Mouse (Mus musculus) kidney, adult 8-10 months (tissue): Measurements from ENCODE around the gene Rspo1.
"Not testable (repeated sequence)": the region's sequence is repeated elsewhere in the genome, so short reads cannot be mapped to it uniquely, and the experiment has no call there.

Source experiments
- DNase-seq, 2 experiments: peaks; one replicate each; pipeline ENCODE4 v3.0.0; 2022

Gene Rspo1

DNA sequence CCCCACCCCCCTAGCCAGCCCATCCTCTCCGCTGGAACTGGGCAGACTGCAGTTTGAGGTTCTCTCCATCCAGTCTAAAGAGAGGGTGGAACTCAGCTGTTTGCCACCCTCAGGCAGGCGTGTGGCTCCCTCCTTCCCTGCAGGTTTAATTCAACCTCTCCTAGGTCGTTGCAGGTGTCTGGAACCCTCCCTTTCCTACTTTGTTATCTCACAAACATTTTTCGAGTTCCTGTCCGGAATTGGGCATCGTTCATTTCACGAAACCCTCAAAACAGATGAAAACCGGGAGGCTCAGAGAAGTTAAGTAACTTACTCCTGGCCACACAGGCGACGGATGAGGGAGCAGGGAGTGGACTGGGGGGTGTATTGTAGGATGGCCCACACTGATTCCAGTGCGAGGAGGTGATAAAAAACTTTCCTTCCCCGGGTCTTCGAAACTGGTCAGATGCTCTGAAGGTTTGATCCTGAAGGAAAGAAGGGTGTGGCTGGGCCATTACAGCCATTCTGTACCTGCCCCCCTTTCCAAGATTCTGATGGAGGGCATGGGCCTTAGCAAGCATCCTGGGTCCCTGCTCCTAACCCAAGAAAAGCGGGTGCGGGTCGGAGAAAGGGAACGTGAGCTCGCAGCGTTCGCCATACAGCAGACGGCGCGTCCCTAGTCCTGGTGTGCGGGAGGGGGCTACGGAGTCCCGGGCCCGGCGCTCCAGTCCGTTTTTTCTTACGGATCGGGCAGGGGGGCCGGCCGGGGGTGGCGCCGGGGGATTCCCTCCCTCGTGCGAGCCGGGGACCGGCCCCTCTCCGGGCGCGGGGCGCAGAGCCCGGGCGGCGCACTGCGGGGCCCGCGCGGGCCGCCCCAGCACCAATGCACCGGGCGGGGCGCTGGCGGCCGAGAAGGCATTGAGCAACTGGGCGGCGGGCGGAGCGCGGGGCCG, at the start of gene Rspo1:
Gene Rspo1 (plus strand): TSS at position 760 of the 932 bp plus-strand sequence.
- no peak for DNase-seq

DNA sequence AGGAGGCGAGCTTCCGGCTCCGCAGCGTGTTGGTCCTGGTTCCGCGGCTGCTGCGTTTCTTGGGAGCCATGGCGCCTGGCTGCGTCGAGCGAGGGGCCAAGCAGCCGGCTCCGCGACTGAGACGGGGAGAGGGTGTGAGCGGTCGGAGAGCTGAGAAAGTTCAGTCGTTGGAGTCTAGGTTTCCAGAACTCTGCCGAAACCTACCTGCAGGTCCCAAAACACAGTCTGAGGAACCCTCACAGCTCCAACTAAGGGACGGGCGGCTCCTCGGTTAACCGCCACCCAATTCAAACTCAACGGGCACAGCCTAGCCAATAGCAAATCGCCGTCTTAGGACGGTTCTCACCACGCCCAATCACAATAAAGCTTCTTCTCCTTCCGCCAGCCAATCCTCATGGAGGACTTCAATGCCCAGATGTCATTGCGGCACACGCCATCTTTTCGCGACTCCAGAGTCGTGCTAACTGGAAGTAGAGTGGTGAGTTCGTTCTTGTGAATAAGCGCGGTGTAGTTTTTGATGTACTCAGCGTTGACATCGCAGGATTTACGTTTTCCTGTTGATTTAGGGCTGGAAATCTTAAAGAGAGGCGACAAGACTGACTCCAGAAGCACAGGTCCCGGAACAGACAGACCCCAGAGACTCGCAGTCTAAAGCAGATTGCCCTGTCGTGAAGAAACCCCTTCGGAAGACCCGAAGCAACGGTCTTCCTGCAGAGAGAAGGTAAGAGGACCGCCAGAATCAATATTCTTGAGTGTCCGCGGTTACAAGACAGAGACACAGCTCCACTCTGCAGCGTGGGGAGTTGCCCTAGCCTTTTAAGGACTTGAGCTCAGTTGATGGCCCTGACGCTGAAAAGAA, 49.4 kb upstream of the Rspo1 start, which contains the start of gene 9930104L06Rik:
Gene 9930104L06Rik (plus strand): TSS at position 436 of the 859 bp plus-strand sequence.
- peak; percentile 96 for DNase-seq

DNA sequence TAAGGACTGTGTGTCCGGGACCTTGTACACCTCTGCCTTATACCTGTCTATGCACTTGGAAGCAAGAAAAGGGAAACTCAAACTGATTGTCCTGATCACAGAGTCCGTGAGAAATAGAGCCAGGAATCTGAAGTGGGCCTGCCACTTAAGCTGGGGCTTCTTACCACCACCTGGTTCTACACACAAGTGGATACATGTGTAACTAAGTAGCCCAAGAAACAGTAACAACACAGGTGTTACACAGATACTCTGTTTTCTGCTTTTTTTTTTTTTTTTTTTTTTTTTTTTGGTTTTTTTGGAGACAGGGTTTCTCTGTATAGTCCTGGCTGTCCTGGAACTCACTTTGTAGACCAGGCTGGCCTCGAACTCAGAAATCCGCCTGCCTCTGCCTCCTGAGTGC, 47.0 kb upstream of the Rspo1 start, which contains the start of gene Cdca8:
Gene Cdca8 (minus strand): TSS at position 101 of the 400 bp plus-strand sequence.
- DNase-seq, result not testable (repeated sequence)

DNA sequence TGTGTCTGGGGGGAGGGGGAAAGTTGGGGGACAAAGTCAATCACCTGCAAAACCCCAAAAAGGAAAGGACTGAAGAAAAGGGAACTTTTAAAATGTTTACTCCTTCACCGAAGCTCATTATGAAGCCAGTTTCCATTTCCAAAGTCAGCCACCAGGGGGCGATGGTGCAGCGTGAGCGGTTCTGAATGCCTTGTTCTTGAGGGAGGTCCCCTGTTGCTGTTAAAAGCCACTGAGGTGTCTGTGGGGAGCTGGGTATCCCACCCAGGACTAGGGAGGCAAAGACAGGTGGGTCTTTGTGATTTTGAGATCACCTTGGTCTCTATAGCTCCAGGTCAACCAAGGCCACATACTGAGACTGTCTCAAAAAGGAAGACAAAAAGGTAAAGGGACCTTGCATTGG, 43.2 kb upstream of the Rspo1 start:
- peak; percentile 26 to 77 for DNase-seq

DNA sequence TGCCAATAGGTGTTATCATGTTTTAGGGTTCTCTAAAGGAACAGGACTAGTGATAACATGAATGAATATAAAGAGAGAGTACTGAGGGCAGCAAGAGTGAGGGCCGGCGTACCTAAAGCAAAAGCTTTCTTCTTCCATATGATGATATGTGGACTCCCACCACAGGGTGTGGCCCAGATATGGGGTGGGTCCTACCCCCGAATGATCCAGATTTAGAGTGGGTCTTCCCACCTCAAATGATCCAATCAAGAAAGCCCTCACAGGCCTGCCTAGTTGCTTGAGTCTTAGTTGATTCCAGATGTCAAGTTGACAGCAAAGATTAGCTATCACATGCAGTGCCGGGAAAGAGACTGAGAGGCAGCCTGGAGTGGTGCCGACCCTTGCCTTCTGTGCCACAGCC, 42.4 kb upstream of the Rspo1 start:
- DNase-seq, result no peak

DNA sequence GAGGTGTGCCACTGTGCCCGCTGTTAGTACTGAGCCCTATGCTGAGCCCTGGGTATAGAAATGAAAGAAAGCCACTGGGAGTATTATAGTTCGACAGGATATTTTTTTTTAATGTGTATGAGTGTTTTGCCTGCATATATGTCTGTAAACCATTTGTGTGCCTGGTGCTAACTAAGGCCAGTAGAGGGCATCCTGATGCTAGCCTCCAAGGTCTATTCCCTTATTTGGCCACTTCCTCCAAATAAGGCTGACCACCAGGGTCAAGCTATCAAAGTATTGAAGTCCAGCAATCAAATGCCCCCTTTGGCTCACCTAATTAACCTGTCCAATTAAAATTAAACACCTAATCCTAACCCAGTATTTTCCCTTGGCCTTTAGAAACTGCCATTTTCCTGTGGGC, 41.3 kb upstream of the Rspo1 start:
- no peak for DNase-seq

DNA sequence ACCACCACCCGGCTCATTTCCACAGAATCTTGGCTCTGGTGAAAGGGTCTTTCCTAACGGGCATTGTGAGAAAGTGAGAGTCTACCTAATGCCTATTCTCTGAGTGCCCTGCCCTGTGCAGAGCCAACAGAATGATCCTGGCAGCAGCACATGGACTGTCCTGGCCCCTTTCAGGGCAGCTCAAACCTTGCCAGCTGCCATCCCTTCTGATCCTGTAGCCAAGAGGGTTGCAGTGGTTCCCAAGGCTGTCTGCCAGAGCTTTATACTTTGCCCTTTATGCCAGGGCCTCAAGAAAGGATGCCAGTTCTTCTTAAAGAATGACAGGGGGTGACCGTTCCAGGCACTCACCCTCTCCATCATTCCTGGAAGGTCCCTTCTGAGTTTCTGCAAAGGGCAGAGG, 36.7 kb upstream of the Rspo1 start:
- no peak for DNase-seq

DNA sequence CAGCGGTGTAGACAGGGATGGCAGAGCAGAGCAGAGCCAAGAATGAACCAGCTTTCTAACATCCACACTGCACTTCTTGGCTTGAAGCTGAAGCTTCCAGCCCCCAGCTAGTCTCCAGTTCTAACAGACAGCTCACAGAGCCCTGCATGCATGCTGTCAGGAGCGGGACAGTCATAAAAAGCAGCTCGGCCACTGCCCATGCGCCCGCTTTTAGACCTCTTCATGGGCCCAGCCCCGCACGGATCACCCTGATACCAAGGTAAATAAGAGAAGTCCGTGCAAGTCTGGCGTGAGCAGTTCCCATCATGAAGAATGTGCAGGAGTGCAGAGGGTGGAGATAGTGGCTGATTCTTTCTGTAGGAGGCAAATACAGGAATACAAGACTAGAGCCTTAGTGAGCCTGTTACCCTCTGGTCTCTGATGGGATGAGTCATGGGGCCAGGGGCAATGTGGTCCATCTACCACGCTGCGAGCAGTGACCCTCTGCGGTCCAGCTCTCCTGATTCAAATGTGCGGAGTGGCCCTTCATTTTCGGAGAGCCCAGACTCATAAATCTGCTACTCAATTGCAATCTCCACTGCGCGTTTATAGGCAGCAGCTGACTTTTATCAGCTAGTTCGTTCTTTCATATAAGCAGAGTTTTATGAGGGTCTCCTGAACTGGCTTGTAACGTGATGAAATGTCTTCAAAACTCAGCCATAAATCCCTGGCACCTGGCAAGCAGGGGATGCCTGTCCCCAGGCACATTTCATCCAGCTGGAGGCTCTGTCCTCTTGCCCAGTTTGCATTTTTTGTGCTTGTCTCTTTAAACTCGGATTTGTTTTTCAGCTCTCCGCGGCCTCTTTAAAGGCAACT, 35.8 kb upstream of the Rspo1 start:
- DNase-seq, result peak in 1 of 2 experiments; percentile 16

DNA sequence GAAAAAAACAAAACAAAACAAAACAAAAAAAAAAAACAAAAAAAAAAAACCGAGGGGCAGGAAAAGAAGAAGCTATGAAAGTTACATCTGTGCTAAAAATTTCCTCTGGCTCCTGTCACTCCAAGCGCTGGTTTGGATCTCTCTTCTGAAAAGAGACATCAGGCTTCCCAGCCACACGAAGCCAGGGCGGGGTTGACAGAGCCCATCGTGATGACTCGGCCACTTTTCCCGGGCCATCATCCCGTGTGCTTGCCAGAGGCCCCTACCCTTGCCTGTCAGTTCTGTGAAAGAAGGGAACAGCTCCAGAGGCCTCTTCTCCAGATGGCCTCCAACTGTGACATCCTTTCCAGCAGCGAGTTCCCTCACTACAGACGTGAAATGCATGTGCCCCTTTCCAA, 35.2 kb upstream of the Rspo1 start:
- DNase-seq, result no peak

DNA sequence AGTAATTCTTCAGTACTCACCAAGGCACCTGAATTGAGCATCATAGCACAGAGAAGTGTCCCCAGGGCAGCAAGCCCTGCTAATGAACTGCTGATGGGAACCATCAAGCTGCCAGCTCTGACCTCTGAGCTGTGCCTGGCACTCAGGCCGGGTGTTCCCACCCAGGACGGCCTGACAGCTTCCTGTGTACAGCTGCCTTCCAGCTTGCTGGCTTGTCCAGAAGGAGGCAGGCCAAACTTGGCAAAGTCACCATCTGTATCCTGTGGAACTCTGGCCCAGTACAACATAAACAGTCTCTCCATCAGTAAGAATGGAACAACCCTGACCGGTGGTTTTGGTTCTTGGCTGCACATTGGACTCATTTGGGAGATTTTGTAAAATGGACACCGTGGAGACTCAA, 32.7 kb upstream of the Rspo1 start:
- DNase-seq, result no peak

DNA sequence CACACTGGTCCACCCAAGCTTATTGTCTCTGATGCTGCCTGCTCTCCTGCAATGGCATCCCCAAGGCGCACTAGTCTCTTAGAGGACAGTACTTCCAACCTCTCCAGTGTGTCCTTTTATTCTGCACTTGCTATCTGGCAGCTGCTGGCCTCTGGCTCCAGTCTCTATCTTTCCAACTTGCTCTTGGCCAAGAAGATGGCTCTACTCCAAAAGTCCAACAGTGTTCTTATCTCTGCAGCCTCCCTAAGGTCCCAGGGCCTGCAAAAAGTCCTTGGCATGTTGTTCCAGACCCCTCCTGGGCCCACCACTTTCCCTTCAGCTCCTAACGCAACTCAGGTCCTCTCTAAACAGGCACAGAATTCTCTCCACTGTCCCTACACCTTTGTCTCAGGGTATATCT, 28.9 kb upstream of the Rspo1 start:
- DNase-seq, result no peak

DNA sequence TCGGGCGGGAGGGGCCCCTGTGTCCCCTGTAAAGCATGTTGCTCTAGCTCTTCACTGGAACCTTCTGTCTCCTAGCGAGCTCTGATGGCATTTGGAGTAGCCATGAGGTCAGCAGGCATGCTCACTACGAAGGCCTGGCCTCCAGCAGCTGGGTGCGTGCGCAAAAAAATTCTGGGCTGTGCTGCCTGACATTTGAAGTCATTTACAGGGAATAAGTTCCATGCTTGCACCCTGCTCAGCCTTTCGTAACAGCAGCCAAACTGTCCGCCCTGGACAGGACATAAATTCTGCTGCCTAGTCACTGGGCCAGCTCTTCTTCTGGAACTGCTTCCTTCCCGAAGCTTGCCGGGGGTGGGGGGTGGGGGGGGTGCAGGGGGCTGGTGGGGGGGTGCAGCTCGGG, 27.2 kb upstream of the Rspo1 start:
- DNase-seq, result peak; percentile 26 to 35

DNA sequence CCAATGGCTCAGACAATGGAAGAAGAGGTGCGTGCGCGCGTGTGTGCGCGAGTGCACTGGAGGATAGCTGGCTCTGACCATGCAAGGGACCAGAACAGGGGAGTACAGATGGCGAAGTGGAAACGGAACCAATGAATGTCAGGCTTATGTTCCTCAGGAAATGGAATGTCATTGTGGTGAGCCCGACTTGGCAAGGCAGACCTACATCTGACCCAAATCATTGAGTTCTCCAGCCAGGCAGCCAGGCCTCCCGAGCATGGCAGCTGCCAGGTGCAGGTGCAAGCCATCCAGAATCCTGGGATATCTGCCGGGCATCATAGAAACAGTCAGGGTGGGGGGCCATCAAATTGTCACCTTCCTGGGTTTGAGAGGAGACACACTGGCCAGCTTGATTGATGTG, 25.3 kb upstream of the Rspo1 start:
- no peak for DNase-seq

DNA sequence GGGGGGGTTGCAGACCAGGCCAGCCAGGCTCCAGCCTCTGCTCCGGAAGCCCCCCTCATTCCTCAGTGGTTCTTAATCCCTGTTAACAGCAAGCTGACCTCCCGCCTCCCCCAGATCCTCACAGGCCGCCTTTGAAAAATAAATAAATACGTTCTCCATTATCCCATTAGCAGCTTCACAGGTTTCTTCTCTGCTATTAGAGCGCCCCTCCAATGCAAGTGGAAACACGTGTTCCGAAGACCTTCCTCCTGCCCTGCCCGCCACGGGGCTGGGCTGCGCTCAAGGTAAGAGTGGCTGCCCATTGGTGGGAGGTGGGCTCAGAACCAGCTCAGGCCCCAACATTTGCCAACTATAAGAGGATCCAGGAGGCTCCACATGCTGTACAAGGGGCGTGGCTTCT, 23.7 kb upstream of the Rspo1 start:
- DNase-seq, result no peak

DNA sequence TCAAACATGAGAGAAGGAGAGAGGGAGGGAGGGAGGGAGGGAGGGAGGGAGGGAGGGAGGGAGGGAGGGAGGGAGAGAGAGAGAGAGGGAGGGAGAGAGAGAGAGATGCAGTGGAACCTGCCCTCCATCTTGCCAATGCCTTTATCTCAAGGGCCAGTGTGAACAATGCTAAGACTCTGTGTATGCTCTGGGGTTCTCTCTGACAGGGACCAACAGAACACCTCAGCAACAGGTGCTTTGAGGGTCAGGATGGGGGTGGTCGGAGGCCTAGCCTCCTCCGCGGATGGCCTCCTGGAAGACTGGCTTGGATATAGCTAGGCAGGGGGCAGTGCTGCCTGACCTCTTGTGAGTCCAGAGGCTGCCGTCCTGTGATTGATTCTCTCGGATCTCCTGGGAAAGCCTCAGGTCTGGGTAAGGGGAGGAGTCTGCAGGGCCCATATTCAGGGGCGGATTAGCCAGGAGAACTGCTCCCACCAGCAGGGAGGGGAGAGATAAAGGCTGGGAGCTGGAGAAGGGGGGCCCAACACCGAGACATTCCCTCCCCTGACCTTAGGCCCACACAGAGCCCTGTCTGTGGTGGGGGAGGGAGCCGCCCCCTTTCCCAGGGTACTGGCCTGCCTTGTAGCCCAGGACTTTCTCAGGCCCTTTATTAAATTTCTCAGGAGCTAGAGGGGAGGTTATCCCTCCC, 21.2 kb upstream of the Rspo1 start:
- DNase-seq, result no peak

DNA sequence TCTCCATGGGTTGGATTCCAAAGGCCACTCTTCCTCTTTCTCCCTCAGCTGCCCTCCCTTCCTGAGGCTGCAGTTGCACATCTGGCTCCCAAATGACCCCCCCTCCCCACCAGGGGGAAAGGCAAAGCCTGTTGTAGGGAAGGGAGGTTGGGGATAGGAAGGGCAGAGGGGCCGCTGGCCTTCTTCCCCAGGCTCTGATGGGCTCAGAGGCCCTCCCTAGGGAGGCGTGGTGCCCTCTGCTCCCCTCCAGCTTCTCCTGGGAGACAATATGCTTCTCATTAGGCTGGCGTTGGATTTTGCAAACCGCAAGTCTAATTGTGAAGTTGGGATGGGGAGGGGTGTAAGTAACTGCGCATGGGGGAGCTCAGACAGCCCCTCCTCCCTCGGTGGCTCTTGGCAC, 17.5 kb upstream of the Rspo1 start:
- no peak for DNase-seq

DNA sequence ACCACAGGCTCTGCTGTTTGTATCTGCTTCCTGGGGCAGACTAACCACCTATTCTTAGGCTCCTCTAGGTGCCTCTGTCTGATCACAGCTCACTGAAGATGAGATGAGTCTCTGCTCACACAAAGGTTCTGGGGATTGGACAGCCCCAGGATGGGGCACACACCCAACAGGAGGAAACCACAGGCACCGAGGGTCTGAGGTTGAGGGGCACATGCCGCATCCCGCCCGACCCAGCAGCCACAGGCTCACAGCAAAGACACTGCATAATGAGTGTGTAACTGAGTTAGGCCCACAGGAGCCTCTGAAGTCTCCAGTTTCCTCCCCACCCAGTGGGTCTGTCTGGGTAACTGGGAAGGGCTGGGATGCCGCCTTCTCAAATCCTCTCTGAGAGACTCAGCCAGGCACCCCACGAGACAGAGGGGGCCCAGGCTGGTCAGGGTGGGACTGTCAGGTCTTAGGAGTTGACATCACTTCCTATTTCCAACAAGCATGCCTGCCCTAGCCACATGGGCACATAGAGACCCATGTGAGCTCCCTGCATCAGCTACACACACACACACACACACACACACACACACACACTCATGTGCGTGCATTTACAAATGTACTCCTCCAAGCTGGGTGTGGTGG, 16.9 kb upstream of the Rspo1 start:
- no peak for DNase-seq

DNA sequence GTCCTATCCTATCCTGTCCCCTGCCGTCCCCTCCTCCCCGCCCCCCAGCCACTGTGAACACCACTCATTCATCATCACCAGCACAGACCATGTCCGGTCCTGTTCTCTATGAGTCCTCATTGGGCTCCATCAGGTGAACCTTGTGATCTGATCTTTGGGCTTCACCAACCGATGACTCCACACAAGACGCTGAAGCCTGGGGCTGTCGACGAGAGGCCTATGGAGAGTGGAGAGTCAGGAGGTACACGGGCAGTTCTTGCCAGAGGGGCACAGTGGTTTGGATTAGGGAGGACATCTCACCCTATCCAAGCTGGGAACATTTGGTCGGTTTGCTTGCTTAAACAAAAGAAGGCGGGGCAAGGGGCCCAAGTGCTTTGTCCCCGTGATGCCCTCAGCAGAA, 16.0 kb upstream of the Rspo1 start:
- no peak for DNase-seq

DNA sequence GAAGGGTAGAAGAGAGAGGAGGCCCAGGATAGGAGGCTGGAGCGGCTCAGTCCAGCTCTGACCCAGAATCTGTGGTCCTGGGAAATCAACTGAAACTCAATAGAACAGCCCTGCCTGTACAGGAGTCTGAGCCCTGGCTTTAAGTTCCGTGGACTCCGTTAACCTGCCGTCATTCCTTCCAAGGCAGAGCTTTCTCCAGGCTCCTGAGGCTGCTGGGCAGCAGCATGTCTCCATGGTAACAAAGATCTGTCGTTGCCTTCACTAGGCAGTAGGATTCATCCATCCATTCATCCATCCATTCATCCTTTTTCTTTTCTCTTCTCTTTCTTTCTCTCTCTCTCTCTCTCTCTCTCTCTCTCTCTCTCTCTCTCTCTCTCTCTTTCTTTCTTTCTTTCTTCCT, 15.6 kb upstream of the Rspo1 start:
- no peak for DNase-seq

DNA sequence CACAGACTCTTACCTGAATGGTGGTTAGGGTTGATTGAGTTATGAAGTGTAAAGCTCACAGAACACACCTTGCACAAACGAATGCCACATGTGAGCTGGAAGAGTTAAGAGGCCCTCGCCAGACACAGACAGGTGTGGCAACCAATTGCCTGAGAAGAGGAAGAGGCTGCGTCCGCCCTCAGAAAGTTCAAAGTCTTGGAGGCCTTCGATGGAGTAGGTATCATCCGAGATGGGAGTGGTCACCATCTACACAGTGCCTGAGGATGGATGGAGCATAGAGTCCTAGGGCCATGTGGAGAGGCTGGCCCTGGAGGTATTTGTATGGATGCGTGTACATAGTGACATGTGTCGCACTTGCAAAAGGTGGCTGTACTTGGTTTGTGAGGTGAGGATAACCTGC, 15.1 kb upstream of the Rspo1 start:
- DNase-seq, result no peak

DNA sequence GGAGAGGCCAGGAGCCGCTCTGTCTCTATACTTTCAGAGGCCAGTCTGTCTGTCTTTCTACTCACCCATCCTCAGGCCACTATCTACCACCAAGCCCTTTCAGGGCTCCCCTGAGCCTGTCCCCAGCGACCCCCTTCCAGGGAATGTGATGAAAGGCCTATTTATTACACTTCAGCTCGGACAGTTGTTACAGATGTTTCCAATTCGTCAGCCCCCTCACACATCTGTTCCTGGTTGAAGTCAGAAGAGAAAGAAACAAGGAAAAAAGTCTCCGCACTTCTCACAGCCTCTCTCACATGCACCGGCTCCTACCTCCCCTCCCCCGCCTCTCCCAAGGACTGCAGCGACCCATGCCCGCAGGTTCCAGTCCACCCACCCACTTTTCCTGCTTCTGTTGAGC, 13.9 kb upstream of the Rspo1 start:
- no peak for DNase-seq

DNA sequence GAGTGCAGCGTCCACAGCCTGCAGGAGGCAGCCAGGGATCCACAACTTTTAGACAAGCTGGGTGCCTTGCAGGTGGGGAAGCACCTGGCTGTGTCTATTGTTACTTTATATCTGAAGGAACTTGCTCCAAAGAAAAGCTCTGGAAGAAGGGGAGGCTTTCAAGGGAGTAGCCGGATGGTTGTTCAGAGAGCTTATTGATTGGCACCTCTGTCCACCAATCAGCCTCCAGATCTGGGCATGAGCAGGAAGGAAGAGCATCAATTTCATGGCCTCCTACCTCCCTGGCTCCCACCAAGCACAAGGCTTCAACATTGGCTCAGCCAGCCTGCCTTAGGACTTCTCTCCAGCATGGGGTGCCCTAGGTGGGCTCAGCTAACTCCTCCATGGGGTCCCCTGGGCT, 12.9 kb upstream of the Rspo1 start:
- no peak for DNase-seq
